Mouse (Mus musculus) forelimb bud, embryonic 11.5 days (tissue): Measurements from ENCODE around the gene Olfr520.
"Not testable (repeated sequence)": the region's sequence is repeated elsewhere in the genome, so short reads cannot be mapped to it uniquely, and the experiment has no call there.

Source experiments
- DNase-seq: peaks from one replicate; pipeline ENCODE4 v3.0.0-alpha.2; 2012; ENCODE audit warnings: low read depth, low spot score

The Olfr520 gene

GRCm38 (mm10) chr7:99712431-99712830 is 17.6 kb upstream of the Olfr520 start:
- DNase-seq = no peak

- DNase-seq = no peak
Observed at GRCm38 (mm10) chr7:99716536-99716935, 13.5 kb upstream of the Olfr520 start.

- no peak for DNase-seq
Observed at GRCm38 (mm10) chr7:99734612-99735011, 4.5 kb downstream of the Olfr520 start.

GRCm38 (mm10) chr7:99735491-99735890 is 5.4 kb downstream of the Olfr520 start:
- DNase-seq = not testable (repeated sequence)

GRCm38 (mm10) chr7:99739276-99739675 is 9.2 kb downstream of the Olfr520 start:
- DNase-seq = no peak

- no peak for DNase-seq
Observed at GRCm38 (mm10) chr7:99763207-99763606, 33.1 kb downstream of the Olfr520 start, which contains the start of gene Olfr521. Gene Olfr521 (plus strand): TSS chr7:99763507.

GRCm38 (mm10) chr7:99781385-99781784 is 51.3 kb downstream of the Olfr520 start:
- no peak for DNase-seq

GRCm38 (mm10) chr7:99781916-99782315 is 51.8 kb downstream of the Olfr520 start:
- DNase-seq = no peak

GRCm38 (mm10) chr7:99783421-99783820 is 53.3 kb downstream of the Olfr520 start:
- DNase-seq = no peak

GRCm38 (mm10) chr7:99785553-99785952 is 55.5 kb downstream of the Olfr520 start:
- no peak for DNase-seq
